Mouse (Mus musculus): ENCODE measurements around the gene Zfp870.

- TF ChIP-seq ZNF384 (IDR thresholded peaks at IDR 0.05; ENCODE audit: low read depth, low read length) (no peak), ZC3H11A (IDR thresholded peaks at IDR 0.05; ENCODE audit: borderline replicate concordance, low read depth, low read length) (no peak)
These were observed 10.5 kb upstream of the Zfp870 start for GRCm38 (mm10) chr17:32901751-32902525.
